Mouse (Mus musculus): ENCODE measurements around the gene Tmem40. TPM values are rescaled to one million over a fixed set of nuclear protein-coding genes. Genes with fewer than 3 reads are reported as not detected.

Gene Tmem40
- polyA plus RNA-seq, 1 experiment: 0.53 TPM

- Histone ChIP-seq H3K36me3 (ENCODE audit: control insufficient read depth, insufficient read depth, low read length) (no peaks in the 10 kb centered on the region), H3K4me3 (ENCODE audit: control insufficient read depth, low read depth, low read length) (no peak overlapping the region), H3K27me3 (ENCODE audit: control insufficient read depth, insufficient read depth, low read length) (no peaks in the 10 kb centered on the region), H3K27ac (ENCODE audit: control insufficient read depth, insufficient read depth, low read depth, low read length) (no peak overlapping the region), H3K4me1 (ENCODE audit: control insufficient read depth, insufficient read depth, low read length) (peaks cover 3% of the 10 kb centered on the region; the same call in 1 of the 2 replicates)
- TF ChIP-seq POLR2A (IDR thresholded peaks at IDR 0.05; ENCODE audit: control insufficient read depth, low read depth, low read length): no peak
- TF ChIP-seq CTCF (IDR thresholded peaks at IDR 0.05; ENCODE audit: control insufficient read depth, insufficient read depth, insufficient replicate concordance, low read depth, low read length): no peak
Observed at GRCm38 (mm10) chr6:115700778-115701177, 61.4 kb downstream of the Tmem40 start.

DNA sequence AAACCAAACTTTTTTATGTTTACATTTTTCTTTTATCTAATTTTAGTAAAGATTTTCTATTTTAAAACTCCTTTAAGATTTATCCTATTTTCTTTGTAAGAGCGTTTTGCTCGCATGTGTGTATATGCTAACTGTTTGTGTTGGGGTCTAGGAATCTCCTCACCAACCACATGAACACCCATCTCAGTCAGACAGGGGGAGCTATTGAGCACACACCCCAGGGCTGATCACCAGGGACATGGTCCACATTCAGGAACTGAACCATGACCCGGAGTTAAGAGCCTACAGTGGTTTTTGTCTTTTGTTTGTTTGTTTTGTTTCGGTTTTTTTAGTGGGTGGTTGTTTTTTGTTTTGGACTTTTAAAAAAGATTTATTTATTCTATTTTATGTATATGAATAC is 63.5 kb downstream of the Tmem40 start:
- TF ChIP-seq POLR2A (IDR thresholded peaks at IDR 0.05; ENCODE audit: control insufficient read depth, low read depth, low read length): no peak
- TF ChIP-seq CTCF (IDR thresholded peaks at IDR 0.05; ENCODE audit: control insufficient read depth, insufficient read depth, insufficient replicate concordance, low read depth, low read length): peak; percentile 44; the same call in 1 of the 2 replicates
- H3K27ac ChIP-seq (ENCODE audit: control insufficient read depth, insufficient read depth, low read depth, low read length): no peak overlapping the region
- no peaks in the 10 kb centered on the region for H3K36me3 ChIP-seq (ENCODE audit: control insufficient read depth, insufficient read depth, low read length)
- peaks cover 8% of the 10 kb centered on the region for H3K4me1 ChIP-seq (ENCODE audit: control insufficient read depth, insufficient read depth, low read length)
- H3K27me3 ChIP-seq (ENCODE audit: control insufficient read depth, insufficient read depth, low read length): no peaks in the 10 kb centered on the region
- H3K4me3 ChIP-seq (ENCODE audit: control insufficient read depth, low read depth, low read length): no peak overlapping the region

- H3K4me1 ChIP-seq (ENCODE audit: control insufficient read depth, insufficient read depth, low read length): peaks cover 8% of the 10 kb centered on the region
- TF ChIP-seq CTCF (IDR thresholded peaks at IDR 0.05; ENCODE audit: control insufficient read depth, insufficient read depth, insufficient replicate concordance, low read depth, low read length) (no peak), POLR2A (IDR thresholded peaks at IDR 0.05; ENCODE audit: control insufficient read depth, low read depth, low read length) (no peak)
- no peak overlapping the region for H3K27ac ChIP-seq (ENCODE audit: control insufficient read depth, insufficient read depth, low read depth, low read length)
- H3K4me3 ChIP-seq (ENCODE audit: control insufficient read depth, low read depth, low read length): no peak overlapping the region
- H3K27me3 ChIP-seq (ENCODE audit: control insufficient read depth, insufficient read depth, low read length): no peaks in the 10 kb centered on the region
- H3K36me3 ChIP-seq (ENCODE audit: control insufficient read depth, insufficient read depth, low read length): no peaks in the 10 kb centered on the region
Observed at GRCm38 (mm10) chr6:115697739-115698558, 64.3 kb downstream of the Tmem40 start.

- peaks cover 7% of the 10 kb centered on the region for H3K4me1 ChIP-seq (ENCODE audit: control insufficient read depth, insufficient read depth, low read length)
- no peaks in the 10 kb centered on the region for H3K27me3 ChIP-seq (ENCODE audit: control insufficient read depth, insufficient read depth, low read length)
- H3K36me3 ChIP-seq (ENCODE audit: control insufficient read depth, insufficient read depth, low read length): no peaks in the 10 kb centered on the region
- H3K27ac ChIP-seq (ENCODE audit: control insufficient read depth, insufficient read depth, low read depth, low read length): no peak overlapping the region
- TF ChIP-seq POLR2A (IDR thresholded peaks at IDR 0.05; ENCODE audit: control insufficient read depth, low read depth, low read length) (no peak), CTCF (IDR thresholded peaks at IDR 0.05; ENCODE audit: control insufficient read depth, insufficient read depth, insufficient replicate concordance, low read depth, low read length) (no peak)
- no peak overlapping the region for H3K4me3 ChIP-seq (ENCODE audit: control insufficient read depth, low read depth, low read length)
Observed at GRCm38 (mm10) chr6:115696707-115697215, 65.4 kb downstream of the Tmem40 start.

- no peak for TF ChIP-seq POLR2A (IDR thresholded peaks at IDR 0.05; ENCODE audit: control insufficient read depth, low read depth, low read length)
- no peak for TF ChIP-seq CTCF (IDR thresholded peaks at IDR 0.05; ENCODE audit: control insufficient read depth, insufficient read depth, insufficient replicate concordance, low read depth, low read length)
- Histone ChIP-seq H3K4me1 (ENCODE audit: control insufficient read depth, insufficient read depth, low read length) (peaks cover 6% of the 10 kb centered on the region), H3K4me3 (ENCODE audit: control insufficient read depth, low read depth, low read length) (no peak overlapping the region), H3K27ac (ENCODE audit: control insufficient read depth, insufficient read depth, low read depth, low read length) (no peak overlapping the region), H3K36me3 (ENCODE audit: control insufficient read depth, insufficient read depth, low read length) (no peaks in the 10 kb centered on the region), H3K27me3 (ENCODE audit: control insufficient read depth, insufficient read depth, low read length) (no peaks in the 10 kb centered on the region)
Observed at GRCm38 (mm10) chr6:115695124-115695523, 67.1 kb downstream of the Tmem40 start.

DNA sequence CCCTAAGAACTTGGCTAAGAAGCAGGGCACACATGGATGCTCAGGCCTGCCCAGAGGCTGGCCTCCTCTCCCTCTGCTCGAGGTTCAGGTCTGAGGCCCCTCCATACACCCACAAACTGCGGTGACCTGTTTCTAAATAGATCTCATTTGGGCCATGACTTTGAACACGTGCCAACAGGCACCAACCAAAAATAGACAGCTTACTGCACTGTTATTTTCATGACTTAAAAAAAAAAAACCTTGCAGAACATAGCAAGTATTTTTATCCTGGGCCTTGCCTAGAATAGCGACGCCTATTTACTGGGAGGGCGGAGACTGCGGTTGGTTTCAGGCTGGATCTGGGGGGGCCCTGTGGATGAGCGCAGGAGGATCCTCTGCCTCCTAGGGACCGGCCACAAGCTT is 67.8 kb downstream of the Tmem40 start:
- Histone ChIP-seq H3K4me3 (ENCODE audit: control insufficient read depth, low read depth, low read length) (no peak overlapping the region), H3K27ac (ENCODE audit: control insufficient read depth, insufficient read depth, low read depth, low read length) (no peak overlapping the region), H3K36me3 (ENCODE audit: control insufficient read depth, insufficient read depth, low read length) (no peaks in the 10 kb centered on the region), H3K4me1 (ENCODE audit: control insufficient read depth, insufficient read depth, low read length) (peaks cover 6% of the 10 kb centered on the region), H3K27me3 (ENCODE audit: control insufficient read depth, insufficient read depth, low read length) (no peaks in the 10 kb centered on the region)
- TF ChIP-seq POLR2A (IDR thresholded peaks at IDR 0.05; ENCODE audit: control insufficient read depth, low read depth, low read length): no peak
- no peak for TF ChIP-seq CTCF (IDR thresholded peaks at IDR 0.05; ENCODE audit: control insufficient read depth, insufficient read depth, insufficient replicate concordance, low read depth, low read length)

DNA sequence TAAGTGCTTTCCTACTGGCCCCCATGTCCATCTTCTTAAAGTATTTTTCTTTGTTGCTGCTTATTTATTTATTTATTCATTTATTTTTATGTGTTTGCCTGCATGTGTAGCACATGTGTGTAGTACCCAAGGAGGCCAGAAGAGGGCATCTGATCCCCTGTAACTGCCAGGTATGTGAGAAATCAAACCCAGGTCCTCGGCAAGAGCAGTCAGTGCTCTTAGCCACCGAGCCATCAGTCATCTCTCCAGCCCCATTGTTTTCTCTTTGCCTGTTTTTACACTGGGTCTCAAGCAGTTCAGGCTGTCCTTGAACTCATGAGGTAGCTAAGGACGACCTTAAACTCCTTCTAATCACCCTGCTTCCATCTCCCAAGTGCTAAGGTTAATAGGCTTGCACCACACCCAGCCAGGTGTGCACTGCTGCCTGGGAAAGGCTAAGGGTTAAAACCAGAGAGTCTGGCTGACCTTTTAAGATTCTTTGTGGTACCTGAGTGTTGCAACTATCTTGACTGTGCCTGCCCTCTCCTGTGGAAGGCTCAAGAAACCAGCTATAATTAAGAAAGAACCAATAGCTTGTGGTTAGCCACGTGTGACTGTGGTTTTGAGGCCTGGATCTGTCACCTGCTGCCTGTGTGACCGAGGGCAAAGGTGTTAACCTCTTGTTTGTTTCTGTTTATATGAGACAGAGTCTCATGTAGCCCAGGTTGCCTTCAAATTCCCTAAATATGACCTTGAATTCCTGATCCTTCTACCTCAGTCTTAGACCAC is 69.1 kb downstream of the Tmem40 start:
- peak; percentile 50; the same call in 1 of the 2 replicates for TF ChIP-seq CTCF (IDR thresholded peaks at IDR 0.05; ENCODE audit: control insufficient read depth, insufficient read depth, insufficient replicate concordance, low read depth, low read length)
- no peak for TF ChIP-seq POLR2A (IDR thresholded peaks at IDR 0.05; ENCODE audit: control insufficient read depth, low read depth, low read length)
- Histone ChIP-seq H3K4me3 (ENCODE audit: control insufficient read depth, low read depth, low read length) (no peak overlapping the region), H3K27ac (ENCODE audit: control insufficient read depth, insufficient read depth, low read depth, low read length) (no peak overlapping the region), H3K36me3 (ENCODE audit: control insufficient read depth, insufficient read depth, low read length) (no peaks in the 10 kb centered on the region), H3K4me1 (ENCODE audit: control insufficient read depth, insufficient read depth, low read length) (peaks cover 6% of the 10 kb centered on the region), H3K27me3 (ENCODE audit: control insufficient read depth, insufficient read depth, low read length) (no peaks in the 10 kb centered on the region)
